Mouse (Mus musculus): ENCODE data around the gene Mrps27.

DNA sequence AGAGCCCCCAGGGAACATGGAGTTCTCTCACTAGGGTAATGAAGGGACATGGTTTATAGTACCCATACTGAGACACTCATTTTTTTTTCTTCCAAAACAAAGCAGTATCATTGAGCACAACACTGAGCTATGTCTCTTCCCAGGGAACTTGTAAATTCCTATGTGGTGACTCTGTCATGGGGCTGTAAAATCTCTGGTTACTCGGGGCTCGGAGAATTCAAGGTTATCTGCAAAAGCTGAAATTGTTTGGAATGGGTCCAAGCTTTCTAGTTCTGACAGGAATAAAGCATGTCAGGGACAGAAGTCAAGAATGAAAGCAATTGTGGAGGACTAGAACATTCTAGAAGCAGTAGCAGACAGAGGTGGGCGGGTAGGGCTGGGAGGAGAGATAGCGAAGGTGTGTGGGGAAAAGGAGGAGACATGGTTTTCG is 36.6 kb upstream of the Mrps27 start:
- TF ChIP-seq CTCF (IDR thresholded peaks at IDR 0.05; ENCODE audit: low read depth) (no peak), EP300 (optimal IDR thresholded peaks at IDR 0.05) (no peak)

Measured in stomach, postnatal 0 days (tissue).